16 mouse cellular contexts compared by ENCODE assay signal in the genomic region with DNA sequence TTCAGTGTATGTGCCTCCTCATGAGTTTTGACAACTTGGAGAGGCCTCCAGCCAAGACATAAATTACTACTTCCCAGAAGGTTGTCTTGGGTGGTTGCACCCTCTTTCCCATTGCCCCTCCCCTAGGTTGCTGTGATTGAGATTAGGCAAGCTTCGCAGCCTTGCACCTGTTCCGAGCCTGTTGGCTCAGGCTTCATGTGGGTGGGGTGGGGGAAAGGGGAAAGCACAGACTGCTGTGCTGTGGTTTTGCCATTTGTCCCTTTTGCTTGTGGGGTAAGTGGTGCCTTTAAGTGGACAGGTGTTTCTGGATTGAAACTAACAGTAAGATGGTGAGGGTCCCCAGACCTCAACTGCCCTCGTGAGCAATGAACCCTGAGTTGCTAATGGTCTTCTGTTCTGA. TPM values are rescaled to one million over a fixed set of nuclear protein-coding genes. Genes with fewer than 3 reads are reported as not detected.
"Had no signal": no experiment of that assay in that cellular context is flagged by ENCODE, and none has a peak within 500 bp of the region (broad histone marks: within the 10 kb centered on the region; RNA-seq: fewer than 3 reads in every experiment).

No protein-coding gene starts in this region.

- H3K9me3 ChIP-seq: liver, embryonic 12.5 days; megakaryocyte, embryonic 14.5 days; midbrain, embryonic 13.5 days; midbrain, embryonic 15.5 days; neural tube, embryonic 13.5 days; neural tube, embryonic 15.5 days; stomach, embryonic 15.5 days had no signal

- H3K36me3 ChIP-seq: liver, embryonic 12.5 days; midbrain, embryonic 13.5 days; midbrain, embryonic 15.5 days; neural tube, embryonic 13.5 days; neural tube, embryonic 15.5 days; stomach, embryonic 15.5 days had no signal

- H3K4me1 ChIP-seq: midbrain, embryonic 13.5 days; midbrain, embryonic 15.5 days; neural tube, embryonic 13.5 days; neural tube, embryonic 15.5 days had no signal

- H3K4me3 ChIP-seq: liver, embryonic 12.5 days; megakaryocyte, embryonic 14.5 days; midbrain, embryonic 13.5 days; midbrain, embryonic 15.5 days; neural tube, embryonic 13.5 days; neural tube, embryonic 15.5 days; stomach, embryonic 15.5 days had no signal

- H3K27me3 ChIP-seq: midbrain, embryonic 15.5 days; neural tube, embryonic 13.5 days; neural tube, embryonic 15.5 days; stomach, embryonic 15.5 days had no signal

- H3K4me2 ChIP-seq: liver, embryonic 12.5 days; lung, embryonic 14.5 days; midbrain, embryonic 13.5 days; midbrain, embryonic 15.5 days; neural tube, embryonic 13.5 days; neural tube, embryonic 15.5 days; stomach, embryonic 15.5 days had no signal

- H3K9ac ChIP-seq: liver, embryonic 12.5 days; liver, embryonic 14.5 days; lung, embryonic 14.5 days; midbrain, embryonic 15.5 days; neural tube, embryonic 13.5 days; neural tube, embryonic 15.5 days; stomach, embryonic 15.5 days had no signal

- DNase-seq: lung, embryonic 14.5 days; lung, postnatal 10 days; lung, postnatal 36 days; retina, postnatal 1 day; right cerebral cortex, postnatal 14 days; thymus, adult 18-20 months; thymus, postnatal 25 days had no signal

- ATAC-seq: liver, embryonic 12.5 days; midbrain, embryonic 13.5 days; midbrain, embryonic 15.5 days had no signal

- H3K27ac ChIP-seq: liver, embryonic 12.5 days; liver, embryonic 14.5 days; macrophage; midbrain, embryonic 13.5 days; midbrain, embryonic 15.5 days; neural tube, embryonic 13.5 days; neural tube, embryonic 15.5 days; stomach, embryonic 15.5 days had no signal

RNA-seq across cellular contexts. Expression of gene Mymk, which starts 36.0 kb away (rescaled TPM):
- polyA plus RNA-seq: liver, embryonic 14.5 days; macrophage; midbrain, embryonic 13.5 days had no signal

RNA-seq across cellular contexts. Expression of gene Adamtsl2, which starts 43.2 kb away (rescaled TPM):
- polyA plus RNA-seq: macrophage had no signal
